Mouse (Mus musculus) small intestine, adult 2 months (tissue): ENCODE measurements around the gene Ube2g1.

Experiments used
- CTCF ChIP-seq: fragments of 200-500 bp; IDR thresholded peaks from 2 replicates; pipeline ENCODE4 v1.5.1; 2012; ENCODE audit warnings: low read depth, mild to moderate bottlenecking, control low read depth, inconsistent platforms, low read length, moderate library complexity, mixed read lengths; ENCODE audit not compliant: insufficient replicate concordance, insufficient read length; ENCODE audit errors: extremely low read depth
- POLR2A ChIP-seq: fragments of 200-500 bp; IDR thresholded peaks from 2 replicates; pipeline ENCODE4 v1.6.1; 2012; ENCODE audit warnings: low read depth, mild to moderate bottlenecking, control low read depth, inconsistent platforms, low read length, moderate library complexity

GRCm38 (mm10) chr11:72659918-72660317 is 52.8 kb downstream of the Ube2g1 start:
- TF ChIP-seq CTCF (no peak), POLR2A (no peak)
